Mouse (Mus musculus) thymus, adult 2 months (tissue): ENCODE data around the gene Abcg1.

Experiments
- CTCF ChIP-seq: fragments of 200-500 bp; IDR thresholded peaks from 2 replicates; pipeline ENCODE4 v1.5.1; 2012; ENCODE audit warnings: mild to moderate bottlenecking, control low read depth, low read length, moderate library complexity, borderline replicate concordance; ENCODE audit not compliant: control insufficient read depth, poor library complexity, insufficient read depth; ENCODE audit errors: extremely low read depth
- POLR2A ChIP-seq: fragments of 200-500 bp; IDR thresholded peaks from 2 replicates; pipeline ENCODE4 v1.6.1; 2012; ENCODE audit warnings: mild to moderate bottlenecking, low read length, control low read depth, moderate library complexity; ENCODE audit not compliant: control insufficient read depth, poor library complexity, insufficient read depth; ENCODE audit errors: extremely low read depth

- TF ChIP-seq POLR2A, result no peak
- no peak for TF ChIP-seq CTCF
These were observed 14.2 kb downstream of the Abcg1 start for GRCm38 (mm10) chr17:31071421-31072301.
